Mouse (Mus musculus) mouse trophoblast stem cell (cell line): ENCODE data around the gene Slc30a10.

Experiments used
- in situ Hi-C, 2 experiments: fragments of 300-500 bp; cut with MseI, MboI; formaldehyde crosslinking; loops; 2 replicates in 1 of 2; 3 replicates in 1 of 2; pipeline ENCODE4 v1.15.1; 2025

Gene Slc30a10

DNA sequence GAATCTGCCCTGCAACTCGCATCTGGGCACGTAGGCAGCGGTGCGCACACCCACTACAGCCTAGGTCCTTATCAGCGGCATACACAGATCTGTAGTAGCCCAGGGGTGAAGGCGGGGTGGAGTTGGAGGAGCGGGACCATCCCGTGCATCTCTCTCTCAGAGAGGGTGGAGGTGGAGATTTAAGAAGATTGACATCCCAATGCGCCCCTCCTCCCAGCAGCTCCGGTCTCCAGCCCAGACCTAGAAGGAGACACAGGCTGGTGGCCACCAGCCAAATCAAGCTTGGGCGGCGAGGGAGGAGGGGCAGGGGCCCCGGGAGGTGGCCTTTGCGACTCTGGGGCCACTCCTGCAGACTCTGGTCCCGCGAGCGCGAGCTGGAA lies at the start of gene Slc30a10:
TSS of gene Slc30a10 (plus strand) at position 274 of the 380 bp plus-strand sequence.
- in situ Hi-C loops, result no loop called here

DNA sequence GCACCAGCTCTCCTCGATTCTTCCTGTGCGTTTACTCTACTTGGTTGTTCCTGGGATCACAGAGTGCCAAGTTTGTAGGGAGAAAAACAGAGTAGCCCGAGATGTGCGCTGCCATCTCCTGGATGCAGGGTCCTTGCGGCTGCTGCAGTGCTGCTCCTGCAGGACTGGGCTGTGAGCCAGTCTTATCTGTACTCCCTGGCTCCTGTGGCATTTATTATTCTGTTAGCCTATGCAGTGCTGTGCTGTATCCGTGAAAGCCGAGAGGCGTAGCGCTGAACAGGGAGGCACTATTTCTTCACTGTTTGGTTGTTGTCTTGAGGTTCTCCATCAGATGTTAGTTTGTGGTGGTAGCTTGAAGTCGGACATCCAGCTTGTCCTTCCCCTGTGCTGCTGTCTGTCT lies 48.7 kb upstream of the Slc30a10 start:
- in situ Hi-C loops, result no loop called here

DNA sequence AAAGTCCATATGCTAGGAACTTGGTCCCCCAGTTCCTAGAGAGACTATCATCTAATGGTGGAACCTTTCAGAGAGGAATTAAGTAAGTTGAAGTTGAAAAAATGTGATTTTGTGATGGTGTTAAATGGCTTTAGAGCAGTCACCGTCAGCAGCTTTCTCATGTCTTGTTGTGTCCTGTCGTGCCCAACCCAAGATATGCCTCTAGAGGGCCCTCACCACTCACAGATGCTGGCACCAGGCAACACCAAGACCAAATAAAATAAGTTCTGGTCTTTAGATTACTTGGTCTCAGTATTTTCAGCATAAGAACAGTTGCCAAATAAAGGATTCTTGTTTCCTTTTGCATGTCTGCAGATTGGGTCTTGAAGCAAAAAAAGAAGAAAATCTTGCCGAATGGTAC lies 44.8 kb upstream of the Slc30a10 start:
- in situ Hi-C loops, result no loop called here

DNA sequence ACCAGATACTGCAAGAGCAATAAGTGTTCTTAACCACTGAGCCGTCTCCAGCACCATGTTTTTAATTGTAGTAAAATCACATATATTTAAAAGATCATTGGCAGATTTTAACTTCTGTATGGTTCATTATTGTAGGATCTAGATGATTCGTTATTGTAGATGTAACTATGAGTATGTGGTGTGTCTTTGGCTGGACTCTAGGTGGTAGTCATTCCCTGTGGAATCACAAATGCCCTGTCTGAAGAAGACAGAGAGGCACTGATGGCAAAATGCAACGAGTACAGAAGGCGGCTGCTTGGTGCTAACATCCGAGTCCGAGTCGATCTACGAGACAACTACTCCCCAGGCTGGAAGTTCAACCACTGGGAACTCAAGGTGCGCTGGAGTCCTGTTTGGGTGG lies 36.6 kb upstream of the Slc30a10 start:
- in situ Hi-C loops, result no loop called here

DNA sequence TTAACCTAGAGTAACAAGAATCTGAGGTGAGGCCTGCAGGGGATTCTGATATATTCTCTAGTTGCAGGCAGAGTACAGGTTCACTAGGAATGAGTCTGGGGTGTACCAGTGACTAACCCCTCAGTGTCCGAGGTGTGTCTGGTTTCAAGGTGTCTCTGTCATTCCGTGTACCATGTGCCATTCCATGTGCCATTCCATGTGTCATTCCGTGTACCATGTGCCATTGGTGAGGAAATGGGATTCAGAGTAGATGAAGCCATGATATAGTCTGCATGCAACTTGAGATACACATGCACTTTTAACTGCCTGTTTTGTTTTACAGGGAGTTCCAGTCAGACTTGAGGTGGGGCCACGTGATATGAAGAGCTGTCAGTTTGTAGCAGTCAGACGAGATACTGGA lies 34.8 kb upstream of the Slc30a10 start:
- in situ Hi-C loops, result no loop called here

DNA sequence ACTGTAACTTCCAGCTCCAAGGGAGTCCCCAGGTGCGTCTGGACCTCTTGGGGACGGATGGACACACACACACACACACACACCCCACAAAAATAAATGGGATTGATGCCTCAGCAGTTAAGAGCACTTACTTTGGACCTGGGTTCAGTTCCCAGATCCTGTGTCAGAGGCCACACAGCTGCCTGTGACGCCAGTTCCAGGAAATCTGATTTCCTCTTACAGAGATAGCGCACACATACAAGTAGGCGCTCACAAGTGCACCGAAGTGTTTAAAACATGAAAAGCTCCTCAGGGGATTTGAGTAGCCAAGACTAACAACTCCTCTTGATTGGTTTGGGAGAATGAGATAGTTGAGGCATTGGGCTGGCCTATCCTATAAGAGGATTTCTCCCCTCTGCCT lies 33.9 kb upstream of the Slc30a10 start:
- in situ Hi-C loops, result no loop called here

DNA sequence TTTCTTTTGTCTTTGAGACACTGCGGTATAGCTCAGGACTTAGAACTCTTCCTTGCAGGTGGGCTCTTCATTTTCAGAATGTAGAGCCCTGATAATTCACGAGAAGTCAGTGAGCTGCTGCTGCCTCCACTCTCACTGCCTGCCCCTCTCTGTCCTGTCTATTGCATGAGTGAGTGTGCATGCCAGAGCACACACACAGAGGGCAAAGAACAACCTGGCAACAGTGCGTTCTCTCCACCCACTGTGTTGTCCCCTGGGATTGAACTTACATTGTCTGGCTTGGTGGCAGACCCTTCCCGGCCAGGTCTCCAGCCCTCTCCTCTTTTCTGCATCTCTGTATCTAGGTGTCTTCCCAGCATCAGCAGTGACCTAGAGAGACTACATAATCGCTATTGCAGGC lies 28.1 kb upstream of the Slc30a10 start:
- in situ Hi-C loops, result loop anchor here in 1 of 2 experiments (5.0 kb wide), 1 partner anchor 81 kb away; no protein-coding TSS in a partner anchor

DNA sequence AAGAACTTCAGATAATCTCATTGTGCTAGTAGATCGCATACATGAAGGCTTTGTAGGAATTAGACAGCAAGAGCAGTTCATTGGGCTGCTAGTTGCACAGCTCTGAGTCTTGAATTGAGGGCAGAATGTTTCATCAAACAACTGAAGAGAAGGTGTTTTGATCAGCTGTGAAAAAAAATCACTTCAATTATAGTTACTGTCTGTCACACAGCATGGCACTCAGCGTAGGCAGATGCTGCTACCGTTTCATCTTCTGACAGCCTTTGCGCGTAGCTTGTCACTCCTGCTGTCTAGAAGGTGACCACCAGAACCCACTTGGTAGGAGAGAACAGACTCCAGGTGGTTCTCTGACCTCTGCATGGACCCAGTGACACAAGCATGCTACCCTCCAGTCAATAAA lies 24.2 kb upstream of the Slc30a10 start:
- in situ Hi-C loops, result loop anchor here in 1 of 2 experiments (10.0 kb wide), 1 partner anchor 74 kb away; no protein-coding TSS in a partner anchor

DNA sequence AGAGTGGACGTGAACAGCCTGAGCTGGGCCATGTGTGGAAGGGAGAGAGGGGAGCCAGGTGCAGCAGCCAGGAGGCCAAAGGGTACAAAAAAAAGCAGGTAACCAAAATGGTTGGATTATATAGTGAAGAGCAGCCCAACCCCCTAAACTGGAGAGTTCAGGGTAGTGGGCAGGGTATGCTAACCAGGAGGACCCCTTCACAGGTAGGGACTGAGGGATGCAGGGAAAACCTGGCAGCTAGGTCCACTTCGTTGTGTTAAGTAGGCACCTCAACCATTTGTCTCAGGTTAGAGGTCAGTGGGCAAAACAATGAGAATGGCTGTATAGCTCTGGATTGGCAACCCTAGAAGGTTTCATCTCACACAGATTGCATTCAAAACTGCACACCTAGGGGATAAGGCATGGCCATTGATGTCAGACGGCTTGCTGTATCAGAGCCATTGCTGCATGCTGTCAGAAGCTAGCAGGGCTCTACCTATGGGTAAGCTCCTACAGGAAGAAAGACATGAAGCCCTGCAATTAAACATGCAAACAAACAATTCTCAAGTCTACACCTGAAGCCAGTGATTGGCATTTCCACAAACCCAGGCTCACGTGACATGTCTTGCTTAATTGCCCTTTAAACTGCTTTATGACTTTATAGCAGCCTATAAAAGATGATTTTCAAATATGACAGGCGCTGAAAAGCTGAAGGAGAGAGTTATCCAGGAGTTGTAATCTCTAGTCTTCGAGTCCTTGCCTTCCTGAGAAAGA lies 23.2 kb upstream of the Slc30a10 start:
- in situ Hi-C loops, result loop anchor here in 1 of 2 experiments (10.0 kb wide), 1 partner anchor 73 kb away; no protein-coding TSS in a partner anchor

DNA sequence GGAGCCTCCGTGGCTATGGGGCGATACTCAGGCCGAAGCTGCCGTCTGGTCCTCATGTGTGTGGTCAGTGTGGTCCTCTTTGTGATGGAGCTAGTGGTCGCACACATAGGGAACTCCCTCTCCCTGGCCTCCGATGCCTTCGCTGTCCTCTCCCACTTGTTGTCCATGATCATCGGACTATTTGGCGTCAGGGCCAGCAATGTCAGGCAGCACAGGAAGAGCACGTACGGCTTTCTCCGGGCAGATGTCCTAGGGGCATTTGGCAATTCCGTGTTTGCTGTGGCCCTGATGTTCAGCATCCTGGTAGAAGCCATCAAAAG lies 22.7 kb upstream of the Slc30a10 start:
- in situ Hi-C loops, result loop anchor here in 1 of 2 experiments (10.0 kb wide), 1 partner anchor 73 kb away; no protein-coding TSS in a partner anchor

DNA sequence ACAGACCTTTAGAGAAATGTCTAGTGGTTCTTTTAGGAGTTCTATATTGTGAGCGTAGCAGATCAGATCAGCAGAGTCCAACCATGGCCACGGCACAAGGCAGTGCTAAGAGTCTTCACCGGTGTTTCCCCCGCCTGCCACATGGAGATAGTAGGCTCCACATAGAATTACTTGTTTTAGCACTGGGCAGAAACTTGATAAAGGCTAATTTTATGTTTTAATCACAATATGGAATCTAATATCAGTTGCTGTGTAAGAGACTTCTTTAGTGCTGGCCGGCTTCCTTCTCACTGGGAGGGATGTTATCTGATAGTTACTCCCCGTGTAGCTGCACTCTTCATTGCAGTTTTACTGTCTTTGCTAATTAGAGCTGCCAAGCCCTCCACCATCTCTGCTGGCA lies 21.5 kb upstream of the Slc30a10 start:
- in situ Hi-C loops, result loop anchor here in 1 of 2 experiments (10.0 kb wide), 1 partner anchor 72 kb away; no protein-coding TSS in a partner anchor

DNA sequence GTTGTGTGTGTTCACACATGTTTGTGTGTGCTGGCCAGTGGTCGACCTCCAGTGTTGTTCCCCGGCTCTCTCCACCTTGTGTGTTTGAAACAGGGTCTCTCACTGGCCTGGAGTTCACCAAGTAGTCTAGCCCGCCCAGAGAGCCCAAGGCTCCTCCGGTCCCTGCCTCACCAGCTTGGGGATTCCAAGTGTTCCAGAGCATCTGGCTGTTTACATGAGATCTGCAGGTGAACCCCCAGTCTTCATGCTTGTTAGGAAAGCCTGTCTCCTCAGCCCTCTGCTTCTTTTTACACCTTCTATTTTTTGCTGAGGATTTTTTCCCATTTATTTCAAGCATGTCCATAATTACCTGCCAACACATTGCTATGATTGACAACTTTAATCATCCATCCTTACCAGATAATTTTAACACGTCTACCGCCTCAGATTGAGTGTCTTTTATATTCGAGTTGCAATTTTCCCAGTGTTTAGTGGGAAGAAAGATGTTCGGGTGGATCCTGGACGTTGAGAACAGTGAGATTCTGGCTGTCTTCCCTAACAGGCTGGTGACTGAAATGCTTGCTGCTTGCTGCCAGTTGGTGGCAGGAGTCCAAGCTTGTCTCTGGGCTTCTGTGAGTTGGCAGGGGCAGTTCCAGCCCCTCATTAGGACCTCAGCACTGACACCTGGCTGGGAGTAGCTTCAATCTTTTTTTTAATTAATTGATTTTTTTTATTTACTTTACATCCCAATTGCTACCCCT lies 15.6 kb upstream of the Slc30a10 start:
- in situ Hi-C loops, result loop anchor here in 1 of 2 experiments (10.0 kb wide), 1 partner anchor 66 kb away; no protein-coding TSS in a partner anchor

DNA sequence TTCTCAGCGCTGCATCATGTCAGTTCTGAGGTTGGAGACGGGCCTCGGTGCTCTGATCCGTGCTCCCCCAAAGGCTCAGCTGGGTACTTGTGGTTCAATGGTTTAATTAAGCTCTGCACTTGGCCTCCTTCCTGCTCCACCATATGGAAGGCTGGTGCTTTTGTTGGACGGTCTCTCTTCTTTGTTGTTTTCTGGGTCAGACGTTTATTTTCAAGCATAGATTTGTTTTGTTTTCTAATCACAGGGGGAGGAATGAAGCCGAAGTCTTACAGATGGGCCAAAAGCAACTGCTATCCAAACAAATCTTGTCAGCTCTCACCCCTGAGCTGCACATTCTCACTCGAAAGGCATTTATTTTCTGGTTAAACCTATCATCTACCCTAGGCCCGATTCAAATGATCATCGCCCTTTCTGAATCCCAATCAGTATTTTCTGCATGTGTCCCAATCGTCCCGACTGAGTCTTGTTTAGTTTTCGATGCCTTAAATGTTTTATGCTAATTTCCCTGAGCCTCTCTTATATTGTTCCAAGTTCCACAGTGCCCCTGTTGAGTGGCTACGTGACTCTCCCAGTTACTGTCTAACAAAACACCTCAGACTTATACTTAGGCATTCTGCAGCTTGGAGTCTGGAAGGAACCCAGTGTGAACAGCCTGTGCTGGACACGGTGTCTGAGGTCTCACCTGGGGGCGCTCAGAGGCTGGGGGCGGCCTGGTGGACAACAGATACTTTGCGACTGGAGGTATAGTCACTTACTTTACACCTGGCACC lies 12.8 kb upstream of the Slc30a10 start:
- in situ Hi-C loops, result no loop called here

DNA sequence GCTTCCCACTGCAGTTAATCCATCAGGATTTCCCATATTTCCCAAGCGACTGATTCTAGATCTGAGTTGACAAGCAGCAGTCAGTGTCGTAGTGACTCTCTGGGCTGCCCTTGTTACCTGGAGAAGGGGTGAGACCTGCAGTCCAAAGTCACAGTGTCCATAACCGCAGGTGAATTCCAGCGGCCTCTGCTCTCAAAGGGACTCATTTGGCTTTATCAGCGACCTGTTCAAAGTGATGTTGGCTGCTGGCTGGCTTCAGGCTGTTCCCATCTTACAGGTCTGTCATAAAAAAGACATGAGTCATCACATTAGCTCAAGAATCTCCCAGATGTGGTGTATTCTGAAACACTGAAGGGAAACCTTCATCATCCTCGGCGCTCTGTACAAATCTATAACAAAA lies 5.7 kb upstream of the Slc30a10 start:
- in situ Hi-C loops, result no loop called here

DNA sequence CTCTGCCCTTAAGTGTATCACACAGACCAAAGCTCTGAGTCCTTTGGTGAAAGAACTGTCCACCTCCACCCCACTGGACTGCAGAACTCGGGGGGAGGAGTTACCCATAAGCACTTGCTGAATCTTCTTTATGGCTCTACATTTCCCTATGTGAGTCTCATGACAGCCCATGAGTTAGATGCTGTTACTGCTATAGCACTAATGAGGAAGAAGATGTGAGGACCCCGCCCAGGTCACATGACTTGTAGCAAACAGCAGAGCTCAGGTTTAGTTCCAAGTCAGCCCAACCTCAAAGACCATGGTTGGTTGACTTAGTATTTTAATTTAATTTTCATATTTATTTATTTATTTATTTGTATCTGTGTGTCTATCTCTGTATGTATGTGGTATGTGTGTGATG lies 4.9 kb upstream of the Slc30a10 start:
- in situ Hi-C loops, result no loop called here

DNA sequence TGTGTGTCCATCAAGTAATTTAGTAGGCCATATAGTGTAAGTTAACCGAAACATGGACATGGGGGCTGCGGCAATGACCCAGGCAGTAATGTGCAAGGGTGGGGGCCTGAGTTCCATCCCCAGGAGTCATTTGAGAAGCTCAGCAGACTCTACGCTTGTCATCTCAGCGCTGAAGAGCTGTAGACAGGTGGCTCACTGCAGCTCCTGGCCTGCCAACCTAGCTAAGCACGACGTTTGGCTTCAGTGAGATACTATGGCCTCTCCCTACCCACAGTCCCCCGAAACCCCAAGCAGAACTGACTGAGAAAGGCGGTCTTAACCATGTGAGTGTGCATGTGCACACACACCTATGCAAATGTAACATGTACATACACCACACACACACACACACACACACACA lies 3.6 kb upstream of the Slc30a10 start:
- in situ Hi-C loops, result no loop called here

DNA sequence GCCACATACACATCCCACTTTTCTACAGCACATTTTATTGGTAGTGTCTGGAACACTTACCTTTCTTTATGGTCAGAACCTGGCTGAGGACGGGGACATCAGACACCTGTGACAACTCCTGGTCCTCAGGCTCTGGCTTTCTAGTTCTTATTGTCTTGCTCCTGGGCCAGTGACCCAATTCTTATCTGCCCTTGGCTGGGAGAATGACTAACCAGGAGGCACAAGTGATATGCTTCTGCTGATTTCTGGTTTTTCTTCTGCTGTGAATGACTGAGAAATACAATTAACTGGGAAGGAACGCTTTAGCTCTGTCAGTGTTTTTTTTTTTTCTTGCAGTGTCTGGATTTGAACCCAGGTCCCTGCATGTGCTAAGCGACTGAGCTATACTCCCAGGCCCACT lies 3.2 kb upstream of the Slc30a10 start:
- in situ Hi-C loops, result no loop called here

DNA sequence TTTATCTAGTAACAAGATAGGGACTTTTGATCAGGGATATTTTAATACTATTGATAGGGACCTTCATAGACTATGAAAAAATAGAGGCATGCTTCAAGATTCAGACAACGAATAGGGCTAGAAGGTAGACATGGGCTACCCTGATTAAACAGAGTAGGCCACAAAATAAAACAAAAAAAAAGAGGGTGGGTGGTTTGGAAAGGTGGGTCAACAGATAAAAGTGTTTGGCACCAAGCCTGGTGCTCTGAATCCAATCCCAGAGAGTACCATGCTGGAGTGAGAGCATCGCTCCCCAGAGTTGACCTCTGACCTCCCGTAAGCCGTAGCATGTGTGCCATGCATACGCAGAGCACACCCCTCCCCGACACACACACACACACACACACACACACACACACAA lies 2.2 kb upstream of the Slc30a10 start:
- in situ Hi-C loops, result no loop called here

DNA sequence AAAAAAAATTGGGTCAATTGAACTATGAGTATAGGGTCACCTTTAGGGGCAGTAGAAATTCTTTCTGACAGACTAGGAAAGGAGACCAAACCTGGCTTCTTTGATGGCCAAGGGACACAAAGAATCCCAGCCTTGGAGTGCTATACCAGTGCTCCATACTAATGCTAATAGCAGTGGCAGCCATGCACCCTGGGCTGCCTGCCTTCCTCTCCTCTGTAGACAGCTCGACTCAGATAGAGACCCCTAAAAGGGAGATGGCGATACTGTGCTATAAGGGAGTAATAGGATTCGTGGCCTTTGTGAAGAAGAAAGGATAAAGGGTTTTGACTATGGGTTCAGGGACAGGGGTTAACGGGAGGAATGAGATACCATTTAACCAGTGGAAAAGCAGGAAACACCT lies 504 bp upstream of the Slc30a10 start:
- in situ Hi-C loops, result no loop called here

DNA sequence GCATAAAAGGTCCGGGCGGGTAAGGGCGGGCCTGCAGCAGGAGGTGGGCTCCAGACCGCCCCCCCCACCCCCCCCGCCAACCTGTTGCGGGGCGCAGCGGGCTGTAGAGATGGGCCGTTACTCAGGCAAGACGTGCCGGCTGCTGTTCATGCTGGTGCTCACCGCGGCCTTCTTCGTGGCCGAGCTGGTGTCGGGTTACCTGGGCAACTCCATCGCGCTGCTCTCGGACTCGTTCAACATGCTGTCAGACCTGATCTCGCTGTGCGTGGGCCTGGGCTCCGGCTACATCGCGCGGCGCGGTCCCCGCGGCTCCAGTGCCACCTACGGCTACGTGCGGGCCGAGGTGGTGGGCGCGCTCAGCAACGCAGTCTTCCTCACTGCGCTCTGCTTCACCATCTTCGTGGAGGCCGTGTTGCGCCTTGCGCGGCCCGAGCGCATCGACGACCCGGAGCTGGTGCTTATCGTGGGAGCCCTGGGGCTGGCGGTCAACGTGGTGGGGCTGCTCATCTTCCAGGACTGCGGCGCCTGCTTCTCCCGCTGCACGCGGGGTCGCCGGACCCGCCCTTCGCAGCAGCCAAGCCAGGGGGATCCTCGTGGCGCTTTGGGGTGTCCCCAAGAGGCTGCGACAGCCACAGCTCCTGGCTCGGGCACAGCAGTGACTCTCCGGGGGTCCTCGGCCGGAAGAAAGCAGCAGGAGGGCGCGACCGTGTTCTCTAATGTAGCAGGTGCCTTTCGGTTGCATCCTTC lies 480 bp downstream of the Slc30a10 start:
- in situ Hi-C loops, result no loop called here

DNA sequence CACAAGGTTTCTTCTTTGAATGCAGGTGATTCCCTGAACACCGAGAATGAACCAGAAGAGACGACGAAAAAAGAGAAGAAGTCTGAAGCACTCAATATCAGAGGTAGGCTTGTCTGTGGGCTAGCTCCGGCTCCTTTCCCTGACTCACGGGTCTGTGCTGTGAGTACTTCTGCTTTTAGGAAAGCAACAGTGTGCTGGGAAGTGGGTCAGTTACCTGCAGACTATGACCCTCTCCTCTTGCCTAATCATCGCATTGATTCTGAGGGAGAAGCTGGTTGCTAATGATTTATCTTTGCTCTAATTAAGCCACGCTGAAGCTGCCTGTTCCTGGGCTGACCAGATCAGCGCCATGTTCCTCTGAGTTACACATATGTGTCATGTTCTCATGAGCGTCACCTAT lies 1.7 kb downstream of the Slc30a10 start:
- in situ Hi-C loops, result no loop called here

DNA sequence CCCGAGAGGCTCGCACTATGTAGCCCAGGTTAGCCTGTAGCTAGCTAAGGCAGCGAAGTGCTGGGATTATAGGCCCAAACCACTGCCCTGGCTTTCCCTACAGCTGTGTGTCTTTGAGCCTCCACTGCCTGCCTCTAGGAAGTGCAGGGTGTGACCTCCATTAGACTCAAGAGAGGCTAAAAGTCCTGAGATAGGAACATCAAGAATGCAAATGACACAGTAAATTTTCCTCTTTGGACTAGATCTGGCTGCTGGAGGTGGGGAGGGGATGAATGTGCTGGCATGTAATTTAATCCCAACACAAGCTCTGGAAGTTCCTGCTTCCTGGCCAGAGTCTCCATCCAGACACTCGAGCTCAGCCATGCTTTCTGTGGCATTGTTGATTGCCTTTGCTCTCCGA lies 5.4 kb downstream of the Slc30a10 start:
- in situ Hi-C loops, result no loop called here
